Mouse (Mus musculus) ES-Bruce4 (cell line): Measurements from ENCODE around the gene Wnt5b.

Experiments
- CTCF ChIP-seq: IDR thresholded peaks from one replicate; pipeline ENCODE4 v1.8.1; 2011; ENCODE audit warnings: low read depth, low read length
- EP300 ChIP-seq: IDR thresholded peaks from 2 replicates; pipeline ENCODE4 v1.6.1; 2011; ENCODE audit warnings: low read depth, low read length; ENCODE audit not compliant: insufficient read depth
- POLR2A ChIP-seq: IDR thresholded peaks from one replicate; pipeline ENCODE4 v1.8.1; 2011; ENCODE audit warnings: low read length; ENCODE audit not compliant: insufficient read depth

- no peak for TF ChIP-seq CTCF
- no peak for TF ChIP-seq POLR2A
- TF ChIP-seq EP300: no peak
Observed at GRCm38 (mm10) chr6:119475988-119476387, 68.2 kb downstream of the Wnt5b start.
